Mouse (Mus musculus): ENCODE measurements at regions not wholly inside any gene's neighbourhood (a gene's known extent, or its start where the extent isn't known, plus 50 kb on each side); places are given as distances from the start of the nearest gene placed in this dataset.

GRCm38 (mm10) chr6:84383718-84384117 lies 210.0 kb downstream of the Cyp26b1 start:
- TF ChIP-seq CTCF (IDR thresholded peaks at IDR 0.05; ENCODE audit: low read depth) (no peak), EP300 (IDR thresholded peaks at IDR 0.05; ENCODE audit: low read depth) (no peak)
